Mouse (Mus musculus) C2C12 (cell line): ENCODE measurements around the gene Midn.

Experiments used
- CEBPB ChIP-seq: IDR thresholded peaks from one replicate; pipeline ENCODE4 v1.6.1; 2011; ENCODE audit warnings: low read depth, mild to moderate bottlenecking, control low read depth, moderate library complexity
- CTCF ChIP-seq: IDR thresholded peaks from one replicate; pipeline ENCODE4 v1.5.1; 2011; ENCODE audit not compliant: control insufficient read depth, insufficient read depth, insufficient read length
- MYOD1 ChIP-seq: IDR thresholded peaks from one replicate; pipeline ENCODE4 v1.6.1; 2011; ENCODE audit warnings: low read depth; ENCODE audit not compliant: control insufficient read depth, insufficient read length
- USF1 ChIP-seq: IDR thresholded peaks from one replicate; pipeline ENCODE4 v1.6.1; 2011; ENCODE audit warnings: low read depth, mild to moderate bottlenecking, control low read depth, moderate library complexity

DNA sequence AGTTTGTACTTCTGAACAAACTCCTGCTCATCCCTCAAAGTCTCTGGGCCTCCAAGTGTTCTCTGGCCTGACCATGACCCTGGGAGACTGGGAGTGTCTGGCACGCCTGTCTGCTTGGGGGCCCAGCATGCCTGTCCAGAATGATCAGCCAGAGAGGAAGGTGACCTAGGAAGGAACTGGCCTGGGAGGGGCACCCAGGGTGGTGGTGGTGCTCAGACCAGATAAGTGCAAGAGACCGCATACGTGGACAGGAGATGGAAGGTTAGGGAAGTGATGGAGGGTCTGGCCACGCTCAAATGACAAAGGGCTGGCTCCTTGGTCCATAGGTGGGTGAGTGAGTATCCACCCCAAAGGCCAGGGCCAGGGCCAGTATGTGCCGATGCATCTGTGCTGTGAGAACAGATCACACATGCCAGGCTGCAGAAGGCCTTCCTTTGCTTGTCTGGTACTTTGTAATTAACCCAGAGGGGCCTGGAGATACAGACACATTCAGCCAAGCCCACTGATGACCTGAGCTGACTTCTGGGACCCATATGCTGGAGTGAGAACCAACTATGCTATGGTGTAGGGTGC, 840 bp upstream of the Midn start:
- TF ChIP-seq CTCF (no peak), CEBPB (no peak), USF1 (no peak), MYOD1 (no peak)
